Comparison of ENCODE assay signal across 17 mouse cellular contexts in genomic region chr6:8467667-8468337, GRCm38 (mm10). TPM values are rescaled to one million over a fixed set of nuclear protein-coding genes. Genes with fewer than 3 reads are reported as not detected.
DNase-seq lines count a peak whose midpoint lies in the region; ATAC-seq lines count a peak whose summit lies in the region.
"Had no signal": no experiment of that assay in that cellular context is flagged by ENCODE, and none has a peak within 500 bp of the region (broad histone marks: within the 10 kb centered on the region; RNA-seq: fewer than 3 reads in every experiment).

No protein-coding gene starts in this region.

- no peaks in the 10 kb centered on the region for H3K9me3 ChIP-seq in hindbrain, embryonic 15.5 days
- H3K9me3 ChIP-seq in hindbrain, embryonic 11.5 days (ENCODE audit: control insufficient read depth, low read length), result no peaks in the 10 kb centered on the region
- no peaks in the 10 kb centered on the region for H3K9me3 ChIP-seq in midbrain, embryonic 11.5 days (ENCODE audit: control insufficient read depth, low read length)
- H3K9me3 ChIP-seq in midbrain, embryonic 10.5 days (replicated peaks), result no peaks in the 10 kb centered on the region
- H3K9me3 ChIP-seq in forebrain, embryonic 16.5 days (ENCODE audit: control insufficient read depth, low read length), result no peaks in the 10 kb centered on the region
- H3K9me3 ChIP-seq in midbrain, embryonic 16.5 days (replicated peaks; ENCODE audit: control insufficient read depth, low read length, poor library complexity, severe bottlenecking), result no peaks in the 10 kb centered on the region; the same call in 1 of the 2 replicates
- H3K9me3 ChIP-seq: heart, embryonic 12.5 days; neural tube, embryonic 12.5 days had no signal

- WGBS in hindbrain, embryonic 15.5 days, result 33% methylated on average over 10 of the region's 10 CpGs
- WGBS in hindbrain, embryonic 11.5 days, result 46% methylated on average over 10 of the region's 10 CpGs
- WGBS in midbrain, embryonic 11.5 days, result 26% methylated on average over 10 of the region's 10 CpGs
- 31% methylated on average over 10 of the region's 10 CpGs for WGBS in midbrain, embryonic 10.5 days
- 5% methylated on average over 10 of the region's 10 CpGs for WGBS in forebrain, embryonic 16.5 days
- 17% methylated on average over 10 of the region's 10 CpGs for WGBS in midbrain, embryonic 16.5 days

- H3K4me1 ChIP-seq in hindbrain, embryonic 15.5 days (replicated peaks), result no peaks in the 10 kb centered on the region
- H3K4me1 ChIP-seq in hindbrain, embryonic 11.5 days (replicated peaks; ENCODE audit: control insufficient read depth, insufficient read depth, low read length), result no peaks in the 10 kb centered on the region
- peaks cover 7% of the 10 kb centered on the region; the same call in 1 of the 2 replicates for H3K4me1 ChIP-seq in midbrain, embryonic 11.5 days (ENCODE audit: control insufficient read depth, insufficient read depth, low read length)
- H3K4me1 ChIP-seq in midbrain, embryonic 10.5 days, result peaks cover 14% of the 10 kb centered on the region
- H3K4me1 ChIP-seq in forebrain, embryonic 16.5 days (replicated peaks; ENCODE audit: control insufficient read depth, insufficient read depth, low read length), result peaks cover 3% of the 10 kb centered on the region
- H3K4me1 ChIP-seq in midbrain, embryonic 16.5 days (ENCODE audit: control insufficient read depth, insufficient read depth, low read length), result no peaks in the 10 kb centered on the region
- H3K4me1 ChIP-seq: neural tube, embryonic 12.5 days had no signal

- H3K36me3 ChIP-seq in hindbrain, embryonic 15.5 days, result no peaks in the 10 kb centered on the region
- no peaks in the 10 kb centered on the region for H3K36me3 ChIP-seq in hindbrain, embryonic 11.5 days (ENCODE audit: control insufficient read depth, insufficient read depth, low read length)
- no peaks in the 10 kb centered on the region for H3K36me3 ChIP-seq in midbrain, embryonic 11.5 days (ENCODE audit: control insufficient read depth, insufficient read depth, low read length)
- H3K36me3 ChIP-seq in midbrain, embryonic 10.5 days, result no peaks in the 10 kb centered on the region
- no peaks in the 10 kb centered on the region for H3K36me3 ChIP-seq in forebrain, embryonic 16.5 days (ENCODE audit: control insufficient read depth, insufficient read depth)
- H3K36me3 ChIP-seq in midbrain, embryonic 16.5 days (ENCODE audit: control insufficient read depth, insufficient read depth, low read length), result no peaks in the 10 kb centered on the region
- H3K36me3 ChIP-seq: heart, embryonic 12.5 days; neural tube, embryonic 12.5 days had no signal

- 0 out of 2 replicates have a peak overlapping the region, but pooled peaks have one; percentile 11 for H3K27ac ChIP-seq in hindbrain, embryonic 15.5 days (replicated peaks)
- no peak overlapping the region for H3K27ac ChIP-seq in hindbrain, embryonic 11.5 days (ENCODE audit: low read depth, low read length)
- H3K27ac ChIP-seq in midbrain, embryonic 11.5 days (ENCODE audit: low read depth, low read length), result no peak overlapping the region
- H3K27ac ChIP-seq in midbrain, embryonic 10.5 days (replicated peaks), result no peak overlapping the region
- H3K27ac ChIP-seq in forebrain, embryonic 16.5 days (ENCODE audit: low read length), result no peak overlapping the region
- H3K27ac ChIP-seq in midbrain, embryonic 16.5 days (ENCODE audit: low read length), result no peak overlapping the region
- H3K27ac ChIP-seq: neural tube, embryonic 12.5 days had no signal

- ATAC-seq in hindbrain, embryonic 15.5 days (ENCODE audit: low FRiP score, low read depth), result no peak
- no peak for ATAC-seq in hindbrain, embryonic 11.5 days (ENCODE audit: low FRiP score)
- peak; percentile 81 for ATAC-seq in midbrain, embryonic 11.5 days (ENCODE audit: low FRiP score)
- peak; percentile 60 for ATAC-seq in forebrain, embryonic 16.5 days
- peak; percentile 60 for ATAC-seq in midbrain, embryonic 16.5 days
- ATAC-seq: Patski had no signal

- no peak overlapping the region for H3K4me2 ChIP-seq in hindbrain, embryonic 15.5 days
- no peak overlapping the region for H3K4me2 ChIP-seq in hindbrain, embryonic 11.5 days (replicated peaks; ENCODE audit: low read depth, low read length)
- H3K4me2 ChIP-seq in midbrain, embryonic 11.5 days, result no peak overlapping the region
- peak overlapping the region; percentile 23; the same call in 1 of the 2 replicates for H3K4me2 ChIP-seq in forebrain, embryonic 16.5 days (ENCODE audit: low read length)
- no peak overlapping the region for H3K4me2 ChIP-seq in midbrain, embryonic 16.5 days (ENCODE audit: low read length)
- H3K4me2 ChIP-seq: heart, embryonic 12.5 days; neural tube, embryonic 12.5 days had no signal

- H3K9ac ChIP-seq in hindbrain, embryonic 15.5 days, result no peak overlapping the region
- H3K9ac ChIP-seq in hindbrain, embryonic 11.5 days (ENCODE audit: low read depth, low read length), result no peak overlapping the region
- no peak overlapping the region for H3K9ac ChIP-seq in midbrain, embryonic 11.5 days (ENCODE audit: low read length)
- no peak overlapping the region for H3K9ac ChIP-seq in forebrain, embryonic 16.5 days (replicated peaks; ENCODE audit: low read depth, low read length)
- no peak overlapping the region for H3K9ac ChIP-seq in midbrain, embryonic 16.5 days (ENCODE audit: low read depth, low read length)
- H3K9ac ChIP-seq: heart, embryonic 12.5 days; neural tube, embryonic 12.5 days had no signal

- H3K27me3 ChIP-seq in hindbrain, embryonic 15.5 days, result no peaks in the 10 kb centered on the region
- no peaks in the 10 kb centered on the region for H3K27me3 ChIP-seq in hindbrain, embryonic 11.5 days (ENCODE audit: control insufficient read depth, insufficient read depth, low read length)
- H3K27me3 ChIP-seq in midbrain, embryonic 11.5 days (ENCODE audit: control insufficient read depth, insufficient read depth, low read length), result no peaks in the 10 kb centered on the region; the same call in 1 of the 2 replicates
- H3K27me3 ChIP-seq in midbrain, embryonic 10.5 days (ENCODE audit: low read depth, poor library complexity, severe bottlenecking), result peaks cover 18% of the 10 kb centered on the region; the same call in 1 of the 2 replicates
- H3K27me3 ChIP-seq in forebrain, embryonic 16.5 days (replicated peaks; ENCODE audit: control insufficient read depth, insufficient read depth, low read length), result no peaks in the 10 kb centered on the region
- no peaks in the 10 kb centered on the region for H3K27me3 ChIP-seq in midbrain, embryonic 16.5 days (ENCODE audit: control insufficient read depth, insufficient read depth, low read depth, low read length)
- H3K27me3 ChIP-seq: heart, embryonic 12.5 days; neural tube, embryonic 12.5 days; Patski had no signal

- no peak for DNase-seq in hindbrain, embryonic 11.5 days (ENCODE audit: low spot score)
- DNase-seq in midbrain, embryonic 11.5 days (ENCODE audit: low spot score, missing footprints), result peak; percentile 87
- DNase-seq in midbrain, embryonic 10.5 days (ENCODE audit: low spot score), result no peak
- DNase-seq in Muller cell, postnatal 12 days (ENCODE audit: inconsistent ontology term), result no peak
- DNase-seq in spleen, postnatal 14 days (ENCODE audit: low spot score in 2 of 2), result no peak
- DNase-seq: B cell, adult 2 months; cerebellum, adult 11 months; cerebellum, postnatal 36 days; heart, postnatal 36 days; kidney, adult 9 months; liver had no signal

- H3K4me3 ChIP-seq in hindbrain, embryonic 15.5 days, result no peak overlapping the region
- no peak overlapping the region for H3K4me3 ChIP-seq in hindbrain, embryonic 11.5 days (ENCODE audit: low read depth, low read length)
- H3K4me3 ChIP-seq in midbrain, embryonic 11.5 days (ENCODE audit: low read depth, low read length), result no peak overlapping the region
- no peak overlapping the region for H3K4me3 ChIP-seq in midbrain, embryonic 10.5 days
- H3K4me3 ChIP-seq in forebrain, embryonic 16.5 days (replicated peaks; ENCODE audit: low read length), result no peak overlapping the region
- no peak overlapping the region for H3K4me3 ChIP-seq in midbrain, embryonic 16.5 days (ENCODE audit: low read depth, low read length)
- H3K4me3 ChIP-seq: heart, embryonic 12.5 days; neural tube, embryonic 12.5 days had no signal

RNA-seq across cellular contexts. Expression of gene Glcci1, which starts 41.6 kb away (rescaled TPM):
- polyA plus RNA-seq in hindbrain, embryonic 15.5 days (2015; fragmentation: Nextera tagmentation; extraction: Ambion mirVana), result 7.4 and 7.9 TPM in 2 replicates
- 15.1 and 17.2 TPM in 2 replicates for polyA plus RNA-seq in hindbrain, embryonic 11.5 days (2014; fragmentation: Nextera tagmentation; extraction: Ambion mirVana)
- polyA plus RNA-seq in midbrain, embryonic 11.5 days (2014; fragmentation: Nextera tagmentation; extraction: Ambion mirVana), result 16.5 and 18.2 TPM in 2 replicates
- 6.2 and 8.8 TPM in 2 replicates for polyA plus RNA-seq in midbrain, embryonic 10.5 days (2016; fragmentation: Nextera tagmentation; extraction: Ambion mirVana)
- polyA plus RNA-seq in forebrain, embryonic 16.5 days (2015; fragmentation: Nextera tagmentation; extraction: Ambion mirVana), result 12.2 and 16.2 TPM in 2 replicates
- 4.8 and 7.1 TPM in 2 replicates for polyA plus RNA-seq in midbrain, embryonic 16.5 days (2015; fragmentation: Nextera tagmentation; extraction: Ambion mirVana)

Comparison
In these comparisons a context has a peak if more than half of its experiments do, and no peak if none do; other contexts are left out.
1. ATAC-seq: peak in midbrain, embryonic 11.5 days (single experiment), forebrain, embryonic 16.5 days (single experiment) and midbrain, embryonic 16.5 days (single experiment); none in hindbrain, embryonic 15.5 days (single experiment) and hindbrain, embryonic 11.5 days (single experiment).